Mouse (Mus musculus) ES-E14 (cell line): ENCODE measurements around the gene Syn2. TPM values are rescaled to one million over a fixed set of nuclear protein-coding genes. Genes with fewer than 3 reads are reported as not detected.

ENCODE experiments used
- DNase-seq: peaks from one replicate; pipeline ENCODE4 v3.0.0-alpha.2; 2013; ENCODE audit warnings: low read depth, low spot score
- H3K27ac ChIP-seq: 2 replicates; pipeline ENCODE4 v1.5.1; 2012; ENCODE audit warnings: low read depth, mild to moderate bottlenecking, low read length, moderate library complexity, mixed read lengths; ENCODE audit not compliant: poor library complexity, insufficient read depth, severe bottlenecking
- H3K36me3 ChIP-seq: 2 replicates; pipeline ENCODE4 v1.6.1; 2012; ENCODE audit warnings: mild to moderate bottlenecking, low read length, moderate library complexity, mixed read lengths; ENCODE audit not compliant: control insufficient read depth, poor library complexity, insufficient read depth, severe bottlenecking
- H3K4me1 ChIP-seq, 2 experiments: fragments of 150-350 bp in 1 of 2; sonication (generic) in 1 of 2; 2 replicates each; pipeline ENCODE4 v1.6.1; 2012; ENCODE audit warnings: low read length in 2 of 2, mild to moderate bottlenecking in 1 of 2, mixed read lengths in 1 of 2; ENCODE audit not compliant: control insufficient read depth in 2 of 2, insufficient read depth in 2 of 2, poor library complexity in 1 of 2
- H3K4me3 ChIP-seq, 2 experiments: fragments of 150-350 bp in 1 of 2; sonication (generic) in 1 of 2; 2 replicates each; pipeline ENCODE4 v1.5.1; 2012; ENCODE audit warnings: low read length in 2 of 2, low read depth in 1 of 2, mild to moderate bottlenecking in 1 of 2, mixed read lengths in 1 of 2; ENCODE audit not compliant: insufficient read depth in 1 of 2, poor library complexity in 1 of 2, severe bottlenecking in 1 of 2
- H3K9ac ChIP-seq: 2 replicates; pipeline ENCODE4 v1.6.1; 2012; ENCODE audit warnings: low read depth, mild to moderate bottlenecking, low read length, mixed read lengths; ENCODE audit not compliant: poor library complexity, insufficient read depth, severe bottlenecking
- H3K9me3 ChIP-seq: fragments of 150-350 bp; sonication (generic); 2 replicates; pipeline ENCODE4 v1.6.1; 2012; ENCODE audit warnings: low read depth, mild to moderate bottlenecking, low read length; ENCODE audit not compliant: control insufficient read depth, insufficient read depth
- CHD2 ChIP-seq: IDR thresholded peaks from 2 replicates; pipeline ENCODE4 v1.6.1; 2014; ENCODE audit warnings: mild to moderate bottlenecking, low read depth, low read length, inconsistent platforms
- HCFC1 ChIP-seq: IDR thresholded peaks from 2 replicates; pipeline ENCODE4 v1.6.1; 2012; ENCODE audit warnings: low read length, inconsistent platforms, borderline replicate concordance; ENCODE audit not compliant: insufficient read depth
- MAFK ChIP-seq: IDR thresholded peaks from 2 replicates; pipeline ENCODE4 v1.6.1; 2014; ENCODE audit warnings: mild to moderate bottlenecking, low read depth, low read length, inconsistent platforms; ENCODE audit not compliant: insufficient read depth
- ZC3H11A ChIP-seq: IDR thresholded peaks from 2 replicates; pipeline ENCODE4 v1.6.1; 2012; ENCODE audit warnings: low read depth, mild to moderate bottlenecking, inconsistent platforms, low read length, borderline replicate concordance
- ZNF384 ChIP-seq: IDR thresholded peaks from 2 replicates; pipeline ENCODE4 v1.6.1; 2012; ENCODE audit warnings: low read depth, low read length, inconsistent platforms
- in situ Hi-C, 2 experiments: fragments of 600-800 bp; cut with MboI; formaldehyde crosslinking; loops; one replicate each; pipeline ENCODE4 v1.15.1; 2025; ENCODE audit warnings: low sequenced_read_pairs in 2 of 2, inconsistent platforms in 1 of 2; ENCODE audit not compliant: unreplicated experiment in 2 of 2
- total RNA-seq: library from RNA; depleted of rRNA; stranded (reverse); fragments of 300-350 nt; gene quantifications from 2 replicates; pipeline ENCODE4 v1.2.3, GENCODE M21; 2012

The Syn2 gene
- total RNA-seq, 1 experiment = 0.04 TPM

DNA sequence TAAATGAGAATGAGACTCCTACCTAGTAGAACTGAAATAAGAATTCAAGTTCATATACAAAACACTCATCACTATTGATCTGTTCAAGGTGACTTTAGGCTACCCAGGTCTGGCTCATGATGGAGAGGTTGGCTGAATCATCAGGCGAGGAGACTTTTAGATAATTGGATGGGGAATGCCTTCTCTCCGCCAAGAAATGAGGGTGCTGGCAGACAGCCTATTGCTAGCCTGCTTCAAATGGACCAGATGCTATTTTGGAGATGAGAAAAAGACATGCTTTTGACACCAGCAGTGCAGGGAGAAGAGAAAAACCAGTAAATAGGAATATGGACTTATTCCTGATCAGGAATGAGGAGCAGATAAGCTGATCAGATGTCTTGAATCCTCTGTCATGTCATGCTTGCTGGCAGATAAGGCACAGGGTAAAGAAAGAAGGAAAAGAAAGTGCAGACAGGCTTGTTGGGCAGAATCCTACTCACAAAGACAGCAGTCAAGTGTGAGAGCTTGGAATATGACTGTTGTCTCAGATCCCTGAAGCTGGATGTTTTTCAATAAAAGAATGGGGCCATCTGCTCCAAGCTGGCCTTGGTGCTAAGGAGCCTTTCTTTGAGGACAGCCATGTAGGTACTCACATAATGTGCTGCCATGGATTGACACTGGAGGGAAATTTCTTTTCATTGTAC lies 9.9 kb upstream of the Syn2 start:
- no peak for TF ChIP-seq ZC3H11A
- TF ChIP-seq HCFC1 = no peak
- TF ChIP-seq ZNF384 = no peak
- TF ChIP-seq CHD2 = no peak
- TF ChIP-seq MAFK = no peak
- DNase-seq = no peak
- no peak overlapping the region for H3K9ac ChIP-seq
- in situ Hi-C loops = no loop called here
- no peaks in the 10 kb centered on the region for H3K36me3 ChIP-seq
- H3K4me3 ChIP-seq = no peak overlapping the region
- H3K9me3 ChIP-seq = no peaks in the 10 kb centered on the region
- no peaks in the 10 kb centered on the region for H3K4me1 ChIP-seq
- H3K27ac ChIP-seq = no peak overlapping the region

DNA sequence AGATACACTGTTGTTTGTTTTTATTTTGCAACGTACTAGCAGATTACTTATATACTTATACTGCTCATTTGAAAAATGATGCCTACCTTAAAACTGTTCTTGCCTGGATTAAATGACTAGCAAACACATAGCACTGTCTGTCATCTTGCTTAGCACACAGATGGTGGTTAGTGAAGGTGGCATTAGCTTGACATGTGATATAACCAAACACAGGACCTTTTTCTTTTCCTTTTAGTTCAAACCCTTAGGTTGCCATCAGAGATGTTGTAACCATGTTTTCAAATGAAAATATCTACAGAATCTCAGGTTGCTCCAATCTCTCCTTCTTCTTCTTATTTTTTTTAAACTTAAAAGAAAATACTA lies 9.4 kb upstream of the Syn2 start:
- in situ Hi-C loops = no loop called here
- Histone ChIP-seq H3K27ac (no peak overlapping the region), H3K9me3 (no peaks in the 10 kb centered on the region), H3K36me3 (no peaks in the 10 kb centered on the region), H3K4me1 (no peaks in the 10 kb centered on the region), H3K4me3 (no peak overlapping the region), H3K9ac (no peak overlapping the region)
- TF ChIP-seq MAFK = no peak
- TF ChIP-seq CHD2 = no peak
- TF ChIP-seq HCFC1 = no peak
- TF ChIP-seq ZNF384 = no peak
- TF ChIP-seq ZC3H11A = no peak
- DNase-seq = no peak

DNA sequence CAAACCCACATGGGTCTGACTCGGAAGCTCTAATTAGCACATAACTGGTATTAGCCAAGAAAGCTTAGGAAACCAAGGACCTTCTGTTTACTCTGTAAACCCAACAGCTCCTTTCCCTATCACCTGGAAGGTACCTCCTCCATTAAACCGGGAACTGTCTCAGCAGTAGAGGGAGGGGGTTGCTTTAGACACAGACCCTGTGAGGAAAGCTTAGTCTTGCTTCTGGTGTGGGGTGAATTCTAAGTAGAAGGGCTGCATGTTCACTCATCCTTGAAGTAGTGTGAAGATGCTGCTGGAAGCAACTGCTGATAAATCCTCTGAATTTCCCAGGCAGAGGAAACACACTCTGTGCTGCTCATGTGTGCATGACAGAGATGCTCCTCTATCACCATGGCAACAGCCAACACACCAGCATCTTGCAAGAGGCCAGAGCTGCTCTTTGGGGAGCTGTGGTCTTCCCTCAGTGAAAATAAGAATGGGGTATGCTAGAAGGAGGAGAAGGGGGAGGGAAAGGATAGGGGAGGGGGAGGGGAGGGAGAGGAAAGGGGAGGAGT lies 8.4 kb upstream of the Syn2 start:
- no peak for DNase-seq
- H3K4me1 ChIP-seq = no peaks in the 10 kb centered on the region
- in situ Hi-C loops = no loop called here
- no peak overlapping the region for H3K4me3 ChIP-seq
- H3K9me3 ChIP-seq = no peaks in the 10 kb centered on the region
- no peak overlapping the region for H3K9ac ChIP-seq
- H3K27ac ChIP-seq = no peak overlapping the region
- no peaks in the 10 kb centered on the region for H3K36me3 ChIP-seq
- TF ChIP-seq ZC3H11A = no peak
- no peak for TF ChIP-seq HCFC1
- TF ChIP-seq ZNF384 = no peak
- TF ChIP-seq MAFK = no peak
- no peak for TF ChIP-seq CHD2

DNA sequence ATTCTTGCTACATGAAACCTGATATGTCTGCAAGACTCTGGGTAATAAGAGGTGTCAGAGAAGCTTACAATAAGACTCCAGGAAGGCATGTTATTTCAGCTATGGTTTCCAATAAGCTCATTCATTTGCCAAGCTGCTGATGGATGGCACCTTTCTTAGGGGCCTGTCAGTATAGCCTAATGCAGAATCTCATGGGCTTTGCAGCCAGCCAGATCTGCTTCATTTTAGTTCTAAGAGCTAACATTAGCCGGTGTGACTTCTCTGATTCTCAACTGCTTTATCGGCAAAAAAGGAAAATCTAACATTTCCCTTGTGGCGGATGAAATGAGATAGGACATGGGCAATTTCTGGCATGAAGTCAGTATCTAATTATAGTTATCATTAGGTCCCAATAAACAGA lies 7.9 kb upstream of the Syn2 start:
- H3K9ac ChIP-seq = no peak overlapping the region
- H3K27ac ChIP-seq = no peak overlapping the region
- H3K9me3 ChIP-seq = no peaks in the 10 kb centered on the region
- no peak overlapping the region for H3K4me3 ChIP-seq
- H3K36me3 ChIP-seq = no peaks in the 10 kb centered on the region
- TF ChIP-seq ZC3H11A (no peak), MAFK (no peak), ZNF384 (no peak), HCFC1 (no peak)
- in situ Hi-C loops = no loop called here
- no peak for DNase-seq
- no peaks in the 10 kb centered on the region for H3K4me1 ChIP-seq

DNA sequence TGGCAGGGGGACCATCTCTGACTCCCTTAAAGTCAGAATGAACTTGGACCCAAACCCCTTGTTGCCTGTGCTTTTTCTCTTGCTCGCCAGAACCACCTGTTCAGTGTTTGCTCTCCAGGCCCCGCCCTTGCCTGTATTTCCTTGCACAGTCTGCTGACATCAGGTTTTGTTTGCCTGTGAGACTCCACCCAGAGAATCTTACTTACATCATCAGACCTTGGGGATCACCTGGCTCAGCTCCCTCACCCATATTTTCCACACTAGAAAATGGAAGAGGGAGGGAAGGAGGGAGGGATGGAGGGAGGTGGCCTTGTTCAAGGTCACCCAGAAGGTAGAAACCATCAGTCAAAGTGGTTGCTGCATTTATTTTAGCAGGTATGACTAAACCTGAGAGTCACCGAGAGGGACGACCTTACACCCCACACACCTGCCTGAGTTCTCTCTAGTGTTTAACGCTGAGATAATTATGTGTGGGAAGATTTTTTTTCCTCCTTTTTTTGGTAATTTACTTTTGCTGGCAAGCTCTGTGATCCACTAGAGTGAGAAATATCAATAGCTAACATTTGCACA lies 7.4 kb upstream of the Syn2 start:
- in situ Hi-C loops = no loop called here
- Histone ChIP-seq H3K4me1 (no peaks in the 10 kb centered on the region), H3K9ac (no peak overlapping the region), H3K27ac (no peak overlapping the region), H3K4me3 (no peak overlapping the region), H3K9me3 (no peaks in the 10 kb centered on the region), H3K36me3 (no peaks in the 10 kb centered on the region)
- TF ChIP-seq MAFK = no peak
- TF ChIP-seq CHD2 = no peak
- DNase-seq = no peak
